Mouse (Mus musculus) heart, postnatal 0 days (tissue): ENCODE measurements around the gene Mettl8.

ENCODE experiments used
- CTCF ChIP-seq: IDR thresholded peaks from 2 replicates; pipeline ENCODE4 v1.5.1; 2016; ENCODE audit warnings: antibody characterized with exemption, control low read depth, low read depth
- EP300 ChIP-seq: IDR thresholded peaks from 2 replicates; pipeline ENCODE4 v1.6.1; 2016; ENCODE audit warnings: antibody characterized with exemption, low read depth

GRCm38 (mm10) chr2:70962921-70963320 is 92.5 kb downstream of the Mettl8 start:
- TF ChIP-seq EP300 (no peak), CTCF (no peak)
